Comparison of ENCODE assay signal across 9 mouse cellular contexts in the genomic region with DNA sequence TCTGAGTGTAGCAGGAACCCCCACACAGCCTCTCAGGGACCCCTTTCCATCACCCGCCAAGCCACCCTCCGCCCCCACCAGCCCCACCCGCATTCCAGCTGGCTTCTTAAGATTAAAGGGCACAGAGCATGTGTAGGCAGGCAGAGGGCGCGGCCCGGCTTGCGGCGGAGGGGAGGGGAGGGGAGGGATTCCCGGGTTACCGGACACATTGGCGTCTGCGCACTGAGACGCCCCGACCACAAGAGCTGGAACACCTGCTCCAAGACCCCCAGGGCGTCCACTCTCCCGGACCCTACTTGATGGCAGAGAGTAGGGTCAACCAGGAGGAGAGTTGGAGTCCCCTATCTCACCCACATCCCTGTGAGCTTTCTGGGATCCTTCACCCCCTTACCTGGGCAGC. TPM values are rescaled to one million over a fixed set of nuclear protein-coding genes. Genes with fewer than 3 reads are reported as not detected.
DNase-seq lines count a peak whose midpoint lies in the region; ATAC-seq and TF ChIP-seq lines count a peak whose summit lies in the region.
"Had no signal": no experiment of that assay in that cellular context is flagged by ENCODE, and none has a peak within 500 bp of the region (broad histone marks: within the 10 kb centered on the region; RNA-seq: fewer than 3 reads in every experiment).

No protein-coding gene starts in this region.

- H3K9me3 ChIP-seq in kidney, embryonic 16.5 days (ENCODE audit: low read length), result no peaks in the 10 kb centered on the region
- H3K9me3 ChIP-seq in heart, postnatal 0 days (replicated peaks; ENCODE audit: control insufficient read depth, low read length), result no peaks in the 10 kb centered on the region
- no peaks in the 10 kb centered on the region for H3K9me3 ChIP-seq in lung, embryonic 16.5 days (ENCODE audit: control insufficient read depth, low read length)

- WGBS in kidney, embryonic 16.5 days, result under 1% methylated on average over 15 of the region's 16 CpGs
- WGBS in bone marrow, adult 2 months, result 2% methylated on average over 16 of the region's 16 CpGs
- 19% methylated on average over 16 of the region's 16 CpGs for WGBS in heart, postnatal 0 days
- WGBS in lung, embryonic 16.5 days, result 2% methylated on average over 16 of the region's 16 CpGs

- TF ChIP-seq POLR2A in bone marrow, adult 2 months (IDR thresholded peaks at IDR 0.05; ENCODE audit: borderline replicate concordance, control insufficient read depth, low read depth, low read length), result no peak

- H3K9ac ChIP-seq in kidney, embryonic 16.5 days (replicated peaks; ENCODE audit: low read length), result peak overlapping the region; percentile 17; the same call in 1 of the 2 replicates
- H3K9ac ChIP-seq in heart, postnatal 0 days (replicated peaks; ENCODE audit: low read depth, low read length), result no peak overlapping the region
- peak overlapping the region; percentile 36; the same call in 1 of the 2 replicates for H3K9ac ChIP-seq in lung, embryonic 16.5 days (ENCODE audit: low read length)
- H3K9ac ChIP-seq: forebrain, postnatal 0 days had no signal

- no peak overlapping the region for H3K27ac ChIP-seq in kidney, embryonic 16.5 days (ENCODE audit: low read length)
- peak overlapping the region; percentile 90 for H3K27ac ChIP-seq in bone marrow, adult 2 months (ENCODE audit: control insufficient read depth, insufficient read depth, low read depth, low read length, poor library complexity)
- no peak overlapping the region for H3K27ac ChIP-seq in heart, postnatal 0 days (ENCODE audit: low read depth)
- H3K27ac ChIP-seq in lung, embryonic 16.5 days (ENCODE audit: low read length), result peak overlapping the region; percentile 28; the same call in 1 of the 2 replicates

- intact Hi-C loops in left cerebral cortex, postnatal 10 days (cut with DNase I), result loop anchor here (10.0 kb wide), 1 partner anchor 160 kb away; no protein-coding TSS in a partner anchor

- H3K4me2 ChIP-seq in kidney, embryonic 16.5 days (replicated peaks; ENCODE audit: low read depth, low read length), result peak overlapping the region; percentile 24; the same call in 1 of the 2 replicates
- H3K4me2 ChIP-seq in heart, postnatal 0 days (ENCODE audit: low read depth, low read length), result peak overlapping the region; percentile 13; the same call in 1 of the 2 replicates
- H3K4me2 ChIP-seq in lung, embryonic 16.5 days (ENCODE audit: low read depth, low read length), result peak overlapping the region; percentile 42

- no peaks in the 10 kb centered on the region for H3K36me3 ChIP-seq in kidney, embryonic 16.5 days (ENCODE audit: insufficient read depth, low read length)
- H3K36me3 ChIP-seq in heart, postnatal 0 days (replicated peaks; ENCODE audit: control insufficient read depth, insufficient read depth, low read length), result no peaks in the 10 kb centered on the region
- H3K36me3 ChIP-seq in lung, embryonic 16.5 days (ENCODE audit: control insufficient read depth, insufficient read depth, low read length), result no peaks in the 10 kb centered on the region

- peaks cover 48% of the 10 kb centered on the region for H3K4me1 ChIP-seq in kidney, embryonic 16.5 days (ENCODE audit: insufficient read depth, low read length)
- peaks cover 7% of the 10 kb centered on the region; the same call in 1 of the 2 replicates for H3K4me1 ChIP-seq in bone marrow, adult 2 months (ENCODE audit: control insufficient read depth, insufficient read depth, low read length)
- H3K4me1 ChIP-seq in heart, postnatal 0 days (ENCODE audit: control insufficient read depth, insufficient read depth), result peaks cover 33% of the 10 kb centered on the region
- H3K4me1 ChIP-seq in lung, embryonic 16.5 days (replicated peaks; ENCODE audit: control insufficient read depth, insufficient read depth, low read length), result peaks cover 49% of the 10 kb centered on the region

- no peak for ATAC-seq in kidney, embryonic 16.5 days (ENCODE audit: low FRiP score, low TSS enrichment)
- no peak for ATAC-seq in heart, postnatal 0 days (ENCODE audit: insufficient read depth, low read depth)
- no peak for ATAC-seq in lung, embryonic 16.5 days (ENCODE audit: low read depth)
- ATAC-seq: forebrain, postnatal 0 days had no signal

- TF ChIP-seq CTCF in bone marrow, adult 2 months (IDR thresholded peaks at IDR 0.05; ENCODE audit: control insufficient read depth, insufficient read depth, low read length), result no peak
- no peak for TF ChIP-seq CTCF in heart, postnatal 0 days (IDR thresholded peaks at IDR 0.05; ENCODE audit: low read depth)

- no peak for TF ChIP-seq EP300 in heart, postnatal 0 days (IDR thresholded peaks at IDR 0.05; ENCODE audit: low read depth)

- peaks cover 96% of the 10 kb centered on the region for H3K27me3 ChIP-seq in kidney, embryonic 16.5 days (ENCODE audit: insufficient read depth, low read length)
- peaks cover 71% of the 10 kb centered on the region for H3K27me3 ChIP-seq in heart, postnatal 0 days (ENCODE audit: control insufficient read depth, insufficient read depth, low read length)
- H3K27me3 ChIP-seq in lung, embryonic 16.5 days (ENCODE audit: control insufficient read depth, insufficient read depth, low read depth, low read length), result peaks cover 79% of the 10 kb centered on the region

- H3K4me3 ChIP-seq in kidney, embryonic 16.5 days (ENCODE audit: low read length), result no peak overlapping the region
- no peak overlapping the region for H3K4me3 ChIP-seq in bone marrow, adult 2 months (replicated peaks; ENCODE audit: control insufficient read depth, low read depth, low read length)
- H3K4me3 ChIP-seq in heart, postnatal 0 days (ENCODE audit: low read depth, low read length), result no peak overlapping the region
- peak overlapping the region; percentile 19 for H3K4me3 ChIP-seq in lung, embryonic 16.5 days (ENCODE audit: low read length)

- no peak for DNase-seq in kidney, adult 11 months
- peak; percentile 2 for DNase-seq in heart, postnatal 0 days (ENCODE audit: low spot score)
- DNase-seq in frontal cortex, postnatal 14 days (ENCODE audit: low spot score in 2 of 2), result no peak
- no peak for DNase-seq in left cerebral cortex, postnatal 10 days (ENCODE audit: extremely low spot score in 1 of 2, low spot score in 2 of 2)
- DNase-seq: adrenal gland, postnatal 14 days; forebrain, postnatal 0 days had no signal

RNA-seq across cellular contexts. Expression of gene Adamtsl5, which starts 3.1 kb away (rescaled TPM):
- 4.8 and 5.4 TPM in 2 replicates for polyA plus RNA-seq in kidney, embryonic 16.5 days (2015; fragmentation: Nextera tagmentation; extraction: Ambion mirVana)
- 3.0 and 8.6 TPM in 2 replicates for polyA plus RNA-seq in bone marrow, adult 2 months (2011; ENCODE audit: insufficient read depth, insufficient read length, low replicate concordance, missing spikeins)
- total RNA-seq in heart, postnatal 0 days (2014; rRNA removed; ENCODE audit: low replicate concordance), result 18.5 and 34.6 TPM in 2 replicates
- 12.6 and 14.6 TPM in 2 replicates for polyA plus RNA-seq in heart, postnatal 0 days (2015; fragmentation: Nextera tagmentation; extraction: Ambion mirVana)
- polyA plus RNA-seq in lung, embryonic 16.5 days (2015; fragmentation: Nextera tagmentation; extraction: Ambion mirVana), result 4.1 and 8.3 TPM in 2 replicates
- under 1 TPM; 0.66 to 0.85 TPM for total RNA-seq in left cerebral cortex, postnatal 10 days (2021)

RNA-seq across cellular contexts. Expression of gene Plk5, which starts 11.1 kb away (rescaled TPM):
- polyA plus RNA-seq in kidney, embryonic 16.5 days (2015; fragmentation: Nextera tagmentation; extraction: Ambion mirVana), result 0.97 and 1.2 TPM in 2 replicates
- 2.2 TPM in 1 of 2 replicates, not detected in the other for polyA plus RNA-seq in bone marrow, adult 2 months (2011; ENCODE audit: insufficient read depth, insufficient read length, low replicate concordance, missing spikeins)
- total RNA-seq in heart, postnatal 0 days (2014; rRNA removed; ENCODE audit: low replicate concordance), result 1.7 TPM in 1 of 2 replicates, not detected in the other
- polyA plus RNA-seq in heart, postnatal 0 days (2015; fragmentation: Nextera tagmentation; extraction: Ambion mirVana), result 0.05 TPM in 2 replicates
- polyA plus RNA-seq in lung, embryonic 16.5 days (2015; fragmentation: Nextera tagmentation; extraction: Ambion mirVana), result 0.48 and 0.52 TPM in 2 replicates
- total RNA-seq in left cerebral cortex, postnatal 10 days (2021), result 1 to 10 TPM; 3.1 to 5.1 TPM

RNA-seq across cellular contexts. Expression of gene Reep6, which starts 15.4 kb away (rescaled TPM):
- polyA plus RNA-seq in kidney, embryonic 16.5 days (2015; fragmentation: Nextera tagmentation; extraction: Ambion mirVana), result 11.0 and 11.5 TPM in 2 replicates
- 4.2 and 6.5 TPM in 2 replicates for polyA plus RNA-seq in bone marrow, adult 2 months (2011; ENCODE audit: insufficient read depth, insufficient read length, low replicate concordance, missing spikeins)
- total RNA-seq in heart, postnatal 0 days (2014; rRNA removed; ENCODE audit: low replicate concordance), result not detected in 2 replicates
- 0.85 and 1.0 TPM in 2 replicates for polyA plus RNA-seq in heart, postnatal 0 days (2015; fragmentation: Nextera tagmentation; extraction: Ambion mirVana)
- polyA plus RNA-seq in lung, embryonic 16.5 days (2015; fragmentation: Nextera tagmentation; extraction: Ambion mirVana), result 15.6 and 17.0 TPM in 2 replicates
- total RNA-seq in left cerebral cortex, postnatal 10 days (2021), result 10 to 100 TPM in 1 of 2 experiments, 1 to 10 TPM in 1; 9.3 to 10.1 TPM

RNA-seq across cellular contexts. Expression of gene Pcsk4, which starts 15.8 kb away (rescaled TPM):
- polyA plus RNA-seq in kidney, embryonic 16.5 days (2015; fragmentation: Nextera tagmentation; extraction: Ambion mirVana), result 8.6 and 8.8 TPM in 2 replicates
- 1.4 TPM in 1 of 2 replicates, not detected in the other for polyA plus RNA-seq in bone marrow, adult 2 months (2011; ENCODE audit: insufficient read depth, insufficient read length, low replicate concordance, missing spikeins)
- total RNA-seq in heart, postnatal 0 days (2014; rRNA removed; ENCODE audit: low replicate concordance), result not detected in 2 replicates
- 2.0 and 2.1 TPM in 2 replicates for polyA plus RNA-seq in heart, postnatal 0 days (2015; fragmentation: Nextera tagmentation; extraction: Ambion mirVana)
- polyA plus RNA-seq in lung, embryonic 16.5 days (2015; fragmentation: Nextera tagmentation; extraction: Ambion mirVana), result 4.2 and 4.3 TPM in 2 replicates
- total RNA-seq in left cerebral cortex, postnatal 10 days (2021), result 1 to 10 TPM; 9.8 to 9.9 TPM

RNA-seq across cellular contexts. Expression of gene 2310011J03Rik, which starts 24.8 kb away (rescaled TPM):
- 52.9 and 54.8 TPM in 2 replicates for polyA plus RNA-seq in kidney, embryonic 16.5 days (2015; fragmentation: Nextera tagmentation; extraction: Ambion mirVana)
- 40.8 and 52.1 TPM in 2 replicates for polyA plus RNA-seq in bone marrow, adult 2 months (2011; ENCODE audit: insufficient read depth, insufficient read length, low replicate concordance, missing spikeins)
- total RNA-seq in heart, postnatal 0 days (2014; rRNA removed; ENCODE audit: low replicate concordance), result 13.5 and 41.4 TPM in 2 replicates
- 35.2 and 37.4 TPM in 2 replicates for polyA plus RNA-seq in heart, postnatal 0 days (2015; fragmentation: Nextera tagmentation; extraction: Ambion mirVana)
- polyA plus RNA-seq in lung, embryonic 16.5 days (2015; fragmentation: Nextera tagmentation; extraction: Ambion mirVana), result 49.2 and 51.8 TPM in 2 replicates
- 10 to 100 TPM; 19.9 to 21.0 TPM for total RNA-seq in left cerebral cortex, postnatal 10 days (2021)

Comparison
In these comparisons a context has a peak if more than half of its experiments do, and no peak if none do; other contexts are left out.
1. H3K27ac ChIP-seq: peak in bone marrow, adult 2 months (single experiment) and lung, embryonic 16.5 days (single experiment); none in kidney, embryonic 16.5 days (single experiment) and heart, postnatal 0 days (single experiment).
2. Peak in every context shown above with its lines, with median percentiles within 50 percentile points of each other: H3K4me2 ChIP-seq.